Mouse (Mus musculus) ovary, postnatal 10 days (tissue): ENCODE data around the gene Mslnl.
"Not testable (repeated sequence)": the region's sequence is repeated elsewhere in the genome, so short reads cannot be mapped to it uniquely, and the experiment has no call there.

ENCODE experiments used
- DNase-seq: peaks from one replicate; pipeline ENCODE4 v3.0.0; 2022; ENCODE audit warnings: low spot score

Gene Mslnl

DNA sequence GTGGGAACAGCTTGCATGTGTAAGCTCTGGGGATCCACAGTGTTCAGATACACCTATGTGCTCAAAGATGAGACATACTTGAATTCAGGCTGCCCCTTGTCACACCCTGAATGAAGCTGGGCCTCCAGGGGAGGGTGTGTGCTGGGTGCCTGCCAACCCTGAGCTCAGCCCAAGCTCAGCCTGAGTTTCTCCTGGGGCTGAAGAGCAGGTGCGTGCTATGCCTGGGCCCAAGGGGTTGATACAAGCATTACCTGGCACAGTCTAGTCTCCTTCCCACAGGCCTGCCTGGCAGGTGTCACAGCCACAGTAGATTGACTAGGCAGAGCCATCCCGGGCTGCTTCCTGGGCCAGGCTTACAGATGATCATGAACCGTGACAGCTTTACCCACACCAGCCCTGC is at the start of gene Mslnl:
Gene Mslnl, plus strand, starts transcription at position 298 of the 400 bp plus-strand sequence.
- no peak for DNase-seq

DNA sequence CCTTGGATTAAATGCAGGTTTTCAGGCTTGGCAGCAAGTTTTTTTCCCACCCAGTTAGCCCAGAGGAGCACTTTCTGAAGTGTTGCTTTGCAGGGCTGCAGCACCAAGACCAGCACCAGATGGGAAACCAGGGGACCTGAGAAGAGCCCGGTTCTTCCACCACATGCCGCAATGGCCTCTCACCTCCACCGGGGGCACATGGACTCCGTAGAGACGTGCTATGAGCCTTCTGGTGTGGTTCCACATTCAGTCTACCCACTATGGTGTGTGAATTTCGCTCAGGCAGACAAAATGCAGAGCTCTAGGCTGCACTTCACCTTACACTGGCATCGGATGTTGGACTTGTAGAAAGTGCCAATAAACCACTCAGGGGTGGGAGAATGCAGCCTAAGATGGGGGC is 49.5 kb upstream of the Mslnl start:
- no peak for DNase-seq

- no peak for DNase-seq
Measured at GRCm38 (mm10) chr17:25688922-25689321, 46.9 kb upstream of the Mslnl start.

GRCm38 (mm10) chr17:25696263-25696662 is 39.6 kb upstream of the Mslnl start:
- DNase-seq = no peak

DNA sequence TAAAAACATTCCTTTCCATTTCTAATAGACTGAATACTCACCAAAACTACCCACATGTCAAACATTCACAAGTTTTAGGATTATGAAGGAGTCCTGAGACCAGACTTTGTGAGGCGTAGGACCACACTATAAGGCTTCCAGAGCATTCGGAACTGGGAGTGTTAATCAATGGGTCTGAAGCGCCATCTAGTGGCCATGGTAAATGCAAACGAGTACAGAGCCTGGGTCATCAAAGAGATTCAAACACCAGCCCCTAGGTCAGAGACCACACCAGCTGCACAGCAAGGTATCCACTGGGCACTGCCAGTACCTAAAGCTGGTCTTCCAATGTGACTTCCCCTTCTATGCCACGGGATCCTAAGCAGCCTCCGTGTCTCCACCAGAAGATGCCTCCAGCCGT is 37.4 kb upstream of the Mslnl start:
- peak; percentile 23 for DNase-seq

- DNase-seq = no peak
Measured at GRCm38 (mm10) chr17:25700863-25701496, 34.9 kb upstream of the Mslnl start.

DNA sequence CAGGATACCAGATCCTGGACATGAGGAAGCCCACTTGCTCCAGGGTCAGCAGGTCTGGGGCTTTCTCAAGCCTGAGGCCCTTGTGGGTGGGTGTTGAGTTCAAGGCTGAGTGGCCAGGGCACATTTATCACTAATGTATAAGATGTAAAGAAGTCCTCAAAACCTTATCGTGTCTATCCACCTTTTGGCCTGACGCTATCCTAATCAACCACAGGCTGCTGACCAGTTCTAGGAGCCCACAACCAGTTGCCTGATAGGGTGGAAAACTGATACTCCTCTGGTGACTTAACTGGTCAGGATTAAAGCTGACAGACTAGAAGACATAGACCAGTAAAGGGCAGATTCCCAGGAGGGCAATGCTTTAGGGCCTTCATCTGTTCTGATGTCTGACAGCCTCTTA is 25.8 kb upstream of the Mslnl start:
- no peak for DNase-seq

DNA sequence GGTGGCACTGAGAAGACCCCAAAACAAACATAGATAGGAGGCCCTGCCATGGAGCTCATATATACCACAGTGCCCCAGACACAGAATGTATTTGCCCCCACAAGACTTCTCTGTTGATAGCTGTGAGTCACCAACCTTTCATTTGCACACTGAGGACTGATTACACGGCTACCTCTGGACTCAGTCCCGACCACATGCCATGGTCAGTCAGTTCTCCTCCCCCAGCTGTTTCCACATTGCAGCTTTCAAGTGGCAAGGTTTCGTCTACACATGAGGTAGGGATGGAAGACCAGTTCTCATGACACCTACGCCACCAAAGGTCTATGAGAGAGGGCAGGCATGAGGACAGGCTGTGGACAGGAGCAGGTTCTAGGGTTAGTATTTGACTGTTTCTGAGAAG is 24.7 kb upstream of the Mslnl start:
- no peak for DNase-seq

DNA sequence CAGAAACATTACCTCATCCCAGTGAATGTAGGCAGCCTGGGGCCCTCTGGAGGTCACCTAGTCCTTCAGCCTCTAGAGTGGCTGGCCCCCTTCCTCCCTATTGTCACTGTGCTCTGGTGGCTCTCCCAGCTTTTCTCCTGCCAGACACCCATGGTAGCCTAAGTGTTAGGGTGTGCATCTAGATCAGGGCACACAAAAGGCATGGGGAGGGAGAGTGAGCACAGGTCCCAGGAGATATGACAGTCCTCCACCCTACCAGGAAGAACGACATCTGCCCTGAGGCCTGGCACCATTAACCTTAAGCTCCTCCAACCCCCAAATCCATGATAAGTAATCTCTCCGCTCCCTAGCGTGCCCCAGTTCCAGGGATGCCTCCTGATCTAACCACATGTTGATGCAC is 20.2 kb upstream of the Mslnl start:
- DNase-seq = no peak

DNA sequence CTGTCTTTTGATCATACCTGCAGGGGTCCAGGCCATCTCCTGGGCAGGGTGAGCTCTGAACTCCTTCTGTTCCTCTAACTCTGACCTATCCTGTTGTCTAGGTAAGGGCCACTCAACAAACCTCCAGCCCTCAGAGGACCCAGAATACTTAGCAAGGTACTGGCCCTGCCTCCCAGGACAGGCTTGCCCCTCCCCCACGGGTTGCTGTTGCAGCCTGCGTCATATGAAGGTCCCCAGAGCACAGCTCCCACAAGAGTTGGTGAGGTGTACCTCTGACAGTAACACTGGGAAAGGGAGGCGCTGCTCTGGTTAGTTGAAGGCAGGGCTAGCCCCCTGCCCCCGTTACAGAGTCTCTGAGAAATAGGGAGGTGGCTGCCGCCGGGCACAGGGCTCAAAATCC is 19.7 kb upstream of the Mslnl start:
- DNase-seq = no peak

DNA sequence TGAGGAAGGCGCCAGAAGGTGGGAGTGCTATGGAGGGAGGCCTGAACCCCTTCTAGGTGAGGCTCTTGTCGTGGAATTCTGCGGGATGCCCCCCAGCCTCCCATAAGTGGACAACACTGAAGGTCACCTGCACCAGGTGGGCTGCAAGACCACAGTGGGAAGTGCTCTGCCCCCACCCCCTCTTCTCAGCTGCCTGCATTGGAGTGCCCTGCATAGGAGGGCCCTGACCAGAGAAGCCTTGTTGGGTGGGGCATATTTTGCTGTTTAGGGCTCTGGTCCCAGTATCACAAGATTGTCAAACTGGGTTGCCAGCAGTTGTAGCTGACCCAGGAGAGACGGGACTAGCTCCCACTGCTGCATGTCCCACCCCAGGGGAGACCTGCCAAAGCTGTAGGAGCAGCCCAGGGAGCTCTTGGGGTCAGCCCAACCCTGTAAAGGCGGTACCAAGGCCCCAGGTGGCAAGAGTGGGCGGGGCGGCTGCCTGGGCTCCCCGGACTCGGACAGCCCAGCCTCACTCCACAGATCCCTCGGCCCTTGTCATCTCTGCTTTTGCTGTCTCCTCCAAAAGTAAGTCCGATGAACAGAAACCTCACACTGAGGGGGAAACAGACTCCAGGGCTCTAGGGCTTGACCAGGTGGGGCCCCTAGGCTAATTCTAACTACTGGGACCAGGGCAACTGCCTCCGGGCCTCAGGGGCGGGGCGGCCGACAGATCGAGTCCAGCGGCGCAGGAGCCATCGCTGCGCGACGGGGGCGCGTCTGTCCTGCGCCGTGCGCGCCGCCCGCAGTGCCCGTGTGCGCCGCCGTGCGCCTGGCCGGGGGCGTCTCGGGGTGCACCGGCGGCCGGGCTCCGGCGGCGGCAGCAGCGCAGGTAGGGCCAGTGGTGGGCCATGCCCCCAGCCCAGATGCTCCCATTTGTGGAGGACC is 18.9 kb upstream of the Mslnl start, which contains the start of gene Gng13:
Gene Gng13, plus strand, starts transcription at position 461 of the 927 bp plus-strand sequence.
- no peak for DNase-seq

DNA sequence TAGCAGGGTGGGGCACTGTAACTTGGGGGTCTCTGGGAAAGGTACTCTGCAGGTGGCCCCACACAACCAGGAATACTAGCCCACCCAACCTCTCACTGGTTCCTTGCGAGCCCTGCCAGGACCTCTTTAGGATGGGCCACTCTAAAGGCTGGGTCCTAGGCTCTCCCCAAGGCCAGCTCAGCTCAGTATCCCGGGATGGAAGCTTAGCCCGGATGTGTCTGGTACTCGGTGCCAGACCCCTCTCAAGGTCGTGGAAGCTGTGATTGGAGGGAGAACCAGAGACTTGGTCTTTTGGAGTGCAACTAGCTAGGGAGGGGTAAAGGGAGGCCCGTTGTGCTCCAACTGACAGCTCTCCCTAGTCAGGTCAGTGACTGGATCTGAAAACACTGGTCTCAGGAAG is 18.2 kb upstream of the Mslnl start:
- no peak for DNase-seq

DNA sequence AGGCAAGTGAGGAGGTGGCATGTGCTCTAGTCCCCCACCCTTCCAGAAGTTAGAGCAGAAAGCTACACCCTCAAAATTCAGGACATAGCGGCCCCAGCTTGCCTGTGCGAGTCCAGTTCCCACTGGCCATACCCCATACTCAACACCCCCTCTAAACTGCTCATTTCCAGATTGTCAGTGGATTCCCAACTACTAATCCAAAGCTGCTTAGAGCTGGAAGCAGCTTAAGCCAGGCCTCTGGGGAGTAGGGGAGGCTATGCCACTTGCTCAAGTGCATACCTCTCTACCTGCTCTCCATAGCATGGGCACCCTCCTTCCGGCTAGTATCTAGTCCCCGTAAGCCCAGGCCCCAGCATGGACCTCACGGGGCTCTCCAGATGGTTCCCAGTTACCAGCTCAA is 14.4 kb upstream of the Mslnl start:
- DNase-seq = no peak

- DNase-seq = no peak
Measured at GRCm38 (mm10) chr17:25723470-25723869, 12.4 kb upstream of the Mslnl start.

GRCm38 (mm10) chr17:25723919-25724318 is 11.9 kb upstream of the Mslnl start:
- no peak for DNase-seq

DNA sequence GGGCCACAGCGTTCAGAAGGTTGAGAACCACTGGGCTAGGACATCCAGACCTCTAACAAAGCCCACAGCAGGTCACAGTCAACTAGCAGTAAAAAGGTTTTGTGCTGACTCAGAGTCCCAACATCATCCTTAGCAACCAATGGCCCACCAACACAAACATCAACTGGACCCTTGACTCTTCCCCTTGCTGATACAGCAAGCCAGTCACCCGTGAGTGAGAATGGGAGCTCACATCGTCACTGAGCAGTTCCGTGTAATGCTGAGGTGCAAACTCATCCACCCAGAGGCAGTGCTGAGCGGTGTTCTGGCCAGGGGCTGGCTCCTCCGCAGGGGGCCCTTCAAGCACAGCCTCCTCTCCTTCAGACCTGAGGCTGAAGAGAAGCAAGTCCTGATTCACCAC is 10.6 kb upstream of the Mslnl start:
- DNase-seq = no peak

DNA sequence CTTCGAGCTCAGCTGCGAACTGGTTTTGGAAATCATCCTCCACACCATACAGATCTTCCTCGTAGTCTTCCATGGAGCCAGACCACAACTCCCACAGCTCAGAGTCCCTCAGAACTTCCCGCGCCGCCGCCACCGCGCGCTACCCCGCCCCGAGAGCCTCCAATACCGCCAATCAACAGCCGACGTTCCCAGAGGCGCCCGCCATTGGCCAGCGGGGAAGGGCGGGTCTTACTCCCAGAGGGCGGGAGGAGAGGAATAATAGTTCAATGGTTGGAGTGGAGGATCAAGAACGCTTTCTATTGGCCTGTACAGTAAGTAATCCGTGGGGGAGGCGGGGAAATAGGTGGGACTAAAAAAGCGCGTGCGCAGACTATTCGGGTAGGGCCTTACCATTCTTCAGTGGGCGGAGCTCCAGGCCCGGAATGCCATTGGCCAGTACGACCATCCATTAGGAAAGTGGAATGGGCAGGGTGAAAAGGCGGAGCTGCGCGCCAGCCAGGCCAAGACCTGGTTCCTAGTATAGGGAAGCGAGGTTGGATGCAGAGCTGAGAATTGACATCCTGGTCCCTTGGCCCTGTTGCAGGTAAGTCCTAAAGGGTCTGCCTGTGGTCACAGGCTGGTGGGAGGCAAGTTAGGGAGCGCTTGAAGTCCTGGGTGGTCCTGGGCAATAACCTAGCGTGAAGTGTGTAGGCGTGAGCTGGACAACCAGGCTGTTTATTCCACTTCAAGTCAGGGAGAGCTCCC is 8.4 kb upstream of the Mslnl start, which contains the start of the genes Chtf18 and Rpusd1:
Gene Chtf18, minus strand, starts transcription at position 155 of the 744 bp plus-strand sequence.
Gene Rpusd1, plus strand, starts transcription at position 406 of the 744 bp plus-strand sequence.
- peak; percentile 93 for DNase-seq

DNA sequence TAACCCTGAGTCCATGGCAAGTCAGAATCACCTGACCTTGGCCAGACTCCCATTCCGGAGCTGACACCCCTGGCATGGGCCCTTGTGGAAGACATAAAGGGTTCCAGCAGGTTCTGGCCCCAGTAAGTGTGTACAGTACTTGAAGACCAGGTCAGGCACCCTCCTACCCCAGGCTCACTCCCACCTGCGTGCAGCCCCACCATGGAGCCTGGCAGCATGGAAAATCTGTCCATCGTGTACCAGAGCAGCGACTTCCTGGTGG is 7.9 kb upstream of the Mslnl start:
- no peak for DNase-seq

- DNase-seq = peak; percentile 71
Measured at GRCm38 (mm10) chr17:25732082-25732481, 3.8 kb upstream of the Mslnl start.

DNA sequence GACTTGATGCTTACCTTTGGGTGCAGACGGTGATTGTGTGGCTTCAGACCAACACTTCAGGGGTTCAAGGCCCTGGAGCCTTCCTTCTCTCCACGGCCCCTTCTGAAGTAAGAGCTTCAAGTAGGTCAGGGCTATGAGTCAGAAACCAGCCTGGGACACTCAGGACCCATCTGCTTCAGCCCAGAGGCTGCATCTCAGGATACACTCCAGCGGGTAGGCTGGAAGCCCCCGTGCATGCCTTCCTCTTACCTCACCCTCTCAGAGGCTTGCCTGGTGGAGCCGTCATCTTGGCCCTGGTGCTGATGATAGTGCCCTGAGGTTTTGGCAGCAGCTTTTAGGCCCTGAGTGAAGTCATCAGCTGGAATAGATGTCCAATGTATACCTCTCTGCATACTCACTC is 596 bp upstream of the Mslnl start:
- no peak for DNase-seq

DNA sequence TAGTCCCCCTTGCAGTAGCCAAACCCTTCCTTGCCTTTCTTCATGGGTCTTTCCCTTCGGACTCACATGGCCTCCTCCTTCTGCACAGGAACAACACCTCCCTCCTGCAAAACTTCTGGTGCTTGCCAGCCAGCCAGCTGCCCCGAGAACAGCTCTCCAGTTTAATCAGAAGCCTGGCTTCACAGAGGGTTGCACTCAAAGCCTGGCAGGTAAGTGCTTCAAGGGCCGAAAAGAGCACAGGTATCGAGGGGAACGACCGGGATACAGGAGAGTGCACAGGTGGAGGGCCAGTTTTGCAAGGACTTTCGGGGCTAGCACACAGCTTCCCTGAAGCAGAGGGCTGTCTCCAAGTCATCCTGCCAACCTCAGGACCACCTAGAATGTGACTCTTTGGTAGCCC is 3.0 kb downstream of the Mslnl start:
- DNase-seq = no peak

DNA sequence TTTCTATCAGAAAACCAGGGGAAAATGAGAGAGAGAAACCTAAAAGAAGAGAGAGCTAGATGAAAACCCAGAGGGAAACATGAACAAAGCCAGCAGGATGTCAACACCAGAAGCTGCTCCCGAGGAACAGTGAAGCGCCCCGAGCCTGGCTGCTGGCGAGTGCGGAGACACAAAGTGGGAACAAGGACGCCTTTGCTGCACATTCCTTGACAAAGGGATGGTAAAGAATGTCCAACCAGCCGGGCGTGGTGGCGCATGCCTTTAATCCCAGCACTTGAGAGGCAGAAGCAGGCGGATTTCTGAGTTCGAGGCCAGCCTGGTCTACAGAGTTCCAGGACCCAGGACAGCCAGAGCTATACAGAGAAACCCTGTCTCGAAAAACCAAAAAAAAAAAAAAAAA is 5.6 kb downstream of the Mslnl start:
- DNase-seq = not testable (repeated sequence)

DNA sequence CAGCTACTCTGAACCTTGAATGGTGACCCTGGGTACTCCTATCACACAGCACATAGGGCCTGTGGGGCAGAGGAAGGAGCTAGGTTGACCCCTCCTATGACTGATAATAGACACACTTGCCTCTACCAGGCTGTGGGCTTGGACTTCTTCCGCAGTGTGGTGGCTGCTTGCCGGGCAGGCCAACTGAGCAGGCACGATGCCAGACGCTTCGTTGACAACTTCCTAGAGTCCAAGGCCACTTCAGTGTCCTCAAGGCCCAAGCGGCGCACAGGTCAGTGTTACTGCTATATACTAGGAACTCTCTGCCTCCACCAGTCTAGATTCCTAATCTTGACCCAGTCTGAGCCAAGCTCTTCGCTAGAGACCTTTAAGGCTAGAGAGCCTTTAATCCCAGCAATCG is 8.0 kb downstream of the Mslnl start:
- no peak for DNase-seq
